Mouse (Mus musculus) neural tube, embryonic 13.5 days (tissue): ENCODE data around the gene Scd3. TPM values are rescaled to one million over a fixed set of nuclear protein-coding genes. Genes with fewer than 3 reads are reported as not detected.

ENCODE experiments used
- ATAC-seq: fragments of 200-750 bp; cut with Nextera tagmentation; 2 replicates; pipeline ENCODE4 v1.8.0; 2017; ENCODE audit warnings: low read depth, mild to moderate bottlenecking, moderate TSS enrichment, moderate library complexity
- H3K27ac ChIP-seq: fragments of 300-500 bp; sonication (generic); replicated peaks from 2 replicates; pipeline ENCODE4 v1.5.1; 2015; ENCODE audit warnings: moderate library complexity, mild to moderate bottlenecking, inconsistent platforms
- H3K27me3 ChIP-seq: fragments of 300-500 bp; sonication (generic); 2 replicates; pipeline ENCODE4 v1.6.1; 2015; ENCODE audit warnings: mild to moderate bottlenecking, inconsistent platforms
- H3K36me3 ChIP-seq: fragments of 300-500 bp; sonication (generic); 2 replicates; pipeline ENCODE4 v1.6.1; 2015; ENCODE audit warnings: mild to moderate bottlenecking, inconsistent platforms
- H3K4me1 ChIP-seq: fragments of 300-500 bp; sonication (generic); replicated peaks from 2 replicates; pipeline ENCODE4 v1.6.1; 2015; ENCODE audit warnings: inconsistent platforms
- H3K4me2 ChIP-seq: fragments of 300-500 bp; sonication (generic); 2 replicates; pipeline ENCODE4 v1.6.1; 2015; ENCODE audit warnings: inconsistent platforms, mild to moderate bottlenecking, moderate library complexity
- H3K4me3 ChIP-seq: fragments of 300-500 bp; sonication (generic); 2 replicates; pipeline ENCODE4 v1.5.1; 2015; ENCODE audit warnings: mild to moderate bottlenecking, inconsistent platforms
- H3K9ac ChIP-seq: fragments of 300-500 bp; sonication (generic); 2 replicates; pipeline ENCODE4 v1.6.1; 2015; ENCODE audit warnings: moderate library complexity, mild to moderate bottlenecking, inconsistent platforms
- H3K9me3 ChIP-seq: fragments of 300-500 bp; sonication (generic); 2 replicates; pipeline ENCODE4 v1.6.1; 2016; ENCODE audit warnings: inconsistent platforms
- WGBS: fragments of 180-500 bp; shearing (Covaris S2); methylation state at CpG from one replicate; pipeline ENCODE4 v1.1.7; 2015; 5-methylcytosine and 5-hydroxymethylcytosine counted together
- polyA plus RNA-seq: library from polyadenylated mRNA; unstranded; fragments of >200 nt; fragmentation: Nextera tagmentation; extraction: Ambion mirVana; gene quantifications from 2 replicates; pipeline ENCODE4 v1.2.1, GENCODE M21; 2015

Scd3 gene
- polyA plus RNA-seq, 1 experiment from 2014 or later: 2.9 TPM

- Histone ChIP-seq H3K9me3 (no peaks in the 10 kb centered on the region), H3K9ac (no peak overlapping the region)
Observed at GRCm38 (mm10) chr19:44197053-44197852, 5.8 kb upstream of the Scd3 start.

GRCm38 (mm10) chr19:44198494-44198893 is 4.6 kb upstream of the Scd3 start:
- H3K9me3 ChIP-seq: no peaks in the 10 kb centered on the region
- WGBS: 90% methylated on average over 6 of the region's 6 CpGs
- no peaks in the 10 kb centered on the region for H3K27me3 ChIP-seq
- no peak overlapping the region for H3K9ac ChIP-seq
- no peaks in the 10 kb centered on the region for H3K36me3 ChIP-seq
- H3K4me3 ChIP-seq: no peak overlapping the region
- 0 out of 2 replicates have a peak, but pooled peaks cover 9% of the 10 kb centered on the region for H3K4me1 ChIP-seq
- H3K27ac ChIP-seq: no peak overlapping the region
- no peak overlapping the region for H3K4me2 ChIP-seq
- no peak for ATAC-seq

More at GRCm38 (mm10) chr19:44197053-44197852, 5.8 kb upstream of the Scd3 start:
- Histone ChIP-seq H3K4me2 (no peak overlapping the region), H3K27ac (no peak overlapping the region), H3K27me3 (no peaks in the 10 kb centered on the region), H3K4me3 (no peak overlapping the region), H3K4me1 (0 out of 2 replicates have a peak, but pooled peaks cover 9% of the 10 kb centered on the region), H3K36me3 (no peaks in the 10 kb centered on the region)
- ATAC-seq: no peak
- WGBS: 91% methylated on average over 10 of the region's 10 CpGs

- no peak for ATAC-seq
- Histone ChIP-seq H3K9ac (no peak overlapping the region), H3K36me3 (no peaks in the 10 kb centered on the region), H3K27ac (no peak overlapping the region), H3K4me2 (no peak overlapping the region), H3K27me3 (no peaks in the 10 kb centered on the region), H3K4me1 (0 out of 2 replicates have a peak, but pooled peaks cover 9% of the 10 kb centered on the region), H3K4me3 (no peak overlapping the region), H3K9me3 (no peaks in the 10 kb centered on the region)
- WGBS: 78% methylated on average over 2 of the region's 2 CpGs
Observed at GRCm38 (mm10) chr19:44198964-44199363, 4.1 kb upstream of the Scd3 start.

GRCm38 (mm10) chr19:44207079-44207478 is 4.0 kb downstream of the Scd3 start:
- Histone ChIP-seq H3K9ac (no peak overlapping the region), H3K4me3 (no peak overlapping the region), H3K9me3 (no peaks in the 10 kb centered on the region), H3K36me3 (no peaks in the 10 kb centered on the region), H3K27ac (no peak overlapping the region), H3K27me3 (no peaks in the 10 kb centered on the region), H3K4me2 (no peak overlapping the region), H3K4me1 (no peaks in the 10 kb centered on the region)
- no peak for ATAC-seq
- 77% methylated on average over 2 of the region's 2 CpGs for WGBS

- no peak for ATAC-seq
- Histone ChIP-seq H3K36me3 (no peaks in the 10 kb centered on the region), H3K27me3 (no peaks in the 10 kb centered on the region; the same call in 1 of the 2 replicates), H3K4me3 (no peak overlapping the region), H3K27ac (no peak overlapping the region), H3K9ac (no peak overlapping the region), H3K4me1 (no peaks in the 10 kb centered on the region), H3K9me3 (no peaks in the 10 kb centered on the region), H3K4me2 (no peak overlapping the region)
- WGBS: 72% methylated on average over 12 of the region's 12 CpGs
Observed at GRCm38 (mm10) chr19:44215255-44215654, 12.2 kb downstream of the Scd3 start.

GRCm38 (mm10) chr19:44217958-44218525 is 15.0 kb downstream of the Scd3 start:
- no peaks in the 10 kb centered on the region; the same call in 1 of the 2 replicates for H3K27me3 ChIP-seq
- no peak for ATAC-seq
- H3K9me3 ChIP-seq: no peaks in the 10 kb centered on the region
- H3K9ac ChIP-seq: no peak overlapping the region
- H3K36me3 ChIP-seq: no peaks in the 10 kb centered on the region
- no peak overlapping the region for H3K4me3 ChIP-seq
- no peak overlapping the region for H3K4me2 ChIP-seq
- no peak overlapping the region for H3K27ac ChIP-seq
- WGBS: 70% methylated on average over 3 of the region's 3 CpGs
- no peaks in the 10 kb centered on the region for H3K4me1 ChIP-seq

- Histone ChIP-seq H3K36me3 (no peaks in the 10 kb centered on the region), H3K27me3 (no peaks in the 10 kb centered on the region), H3K4me1 (no peaks in the 10 kb centered on the region), H3K4me3 (no peak overlapping the region), H3K27ac (no peak overlapping the region), H3K9me3 (no peaks in the 10 kb centered on the region), H3K4me2 (no peak overlapping the region), H3K9ac (no peak overlapping the region)
- WGBS: 95% methylated on average over 5 of the region's 5 CpGs
- ATAC-seq: no peak
Observed at GRCm38 (mm10) chr19:44225728-44226127, 22.7 kb downstream of the Scd3 start.

GRCm38 (mm10) chr19:44229776-44230175 is 26.7 kb downstream of the Scd3 start:
- no peak overlapping the region for H3K4me3 ChIP-seq
- no peak overlapping the region for H3K9ac ChIP-seq
- H3K27ac ChIP-seq: no peak overlapping the region
- no peak for ATAC-seq
- no peaks in the 10 kb centered on the region for H3K4me1 ChIP-seq
- H3K4me2 ChIP-seq: no peak overlapping the region
- no peaks in the 10 kb centered on the region for H3K27me3 ChIP-seq
- 81% methylated on average over 2 of the region's 2 CpGs for WGBS
- no peaks in the 10 kb centered on the region for H3K9me3 ChIP-seq
- H3K36me3 ChIP-seq: no peaks in the 10 kb centered on the region

- WGBS: 80% methylated on average over 3 of the region's 3 CpGs
- no peaks in the 10 kb centered on the region for H3K36me3 ChIP-seq
- no peaks in the 10 kb centered on the region for H3K9me3 ChIP-seq
- no peaks in the 10 kb centered on the region for H3K27me3 ChIP-seq
- H3K4me3 ChIP-seq: no peak overlapping the region
- no peak overlapping the region for H3K27ac ChIP-seq
- no peak for ATAC-seq
- H3K9ac ChIP-seq: no peak overlapping the region
- H3K4me2 ChIP-seq: no peak overlapping the region
- H3K4me1 ChIP-seq: no peaks in the 10 kb centered on the region
Observed at GRCm38 (mm10) chr19:44230212-44230611, 27.1 kb downstream of the Scd3 start.

GRCm38 (mm10) chr19:44231608-44232151 is 28.6 kb downstream of the Scd3 start:
- Histone ChIP-seq H3K27ac (no peak overlapping the region), H3K4me1 (no peaks in the 10 kb centered on the region), H3K9me3 (no peaks in the 10 kb centered on the region), H3K36me3 (no peaks in the 10 kb centered on the region), H3K9ac (no peak overlapping the region), H3K4me2 (no peak overlapping the region), H3K4me3 (no peak overlapping the region), H3K27me3 (no peaks in the 10 kb centered on the region)
- ATAC-seq: no peak
- WGBS: 93% methylated on average over 4 of the region's 4 CpGs

- no peaks in the 10 kb centered on the region for H3K9me3 ChIP-seq
- H3K27me3 ChIP-seq: no peaks in the 10 kb centered on the region
- ATAC-seq: peak; percentile 53; the same call in 1 of the 2 replicates
- H3K27ac ChIP-seq: no peak overlapping the region
- H3K4me1 ChIP-seq: peaks cover 5% of the 10 kb centered on the region; the same call in 1 of the 2 replicates
- peak overlapping the region; percentile 25 for H3K4me3 ChIP-seq
- 0 out of 2 replicates have a peak overlapping the region, but pooled peaks have one; percentile 43 for H3K9ac ChIP-seq
- 21% methylated on average over 19 of the region's 19 CpGs for WGBS
- no peaks in the 10 kb centered on the region for H3K36me3 ChIP-seq
- H3K4me2 ChIP-seq: peak overlapping the region; percentile 51
Observed at GRCm38 (mm10) chr19:44237471-44238006, 34.5 kb downstream of the Scd3 start.

- ATAC-seq: no peak
Observed at GRCm38 (mm10) chr19:44238906-44239305, 35.8 kb downstream of the Scd3 start.

More at GRCm38 (mm10) chr19:44238906-44239305, 35.8 kb downstream of the Scd3 start:
- H3K4me3 ChIP-seq: no peak overlapping the region
- H3K27ac ChIP-seq: no peak overlapping the region
- peaks cover 5% of the 10 kb centered on the region; the same call in 1 of the 2 replicates for H3K4me1 ChIP-seq
- H3K9ac ChIP-seq: no peak overlapping the region
- no peaks in the 10 kb centered on the region for H3K9me3 ChIP-seq
- no peaks in the 10 kb centered on the region for H3K27me3 ChIP-seq
- WGBS: 71% methylated on average over 2 of the region's 2 CpGs
- H3K36me3 ChIP-seq: no peaks in the 10 kb centered on the region
- no peak overlapping the region for H3K4me2 ChIP-seq
